Mouse (Mus musculus) kidney, postnatal 0 days (tissue): Measurements from ENCODE around the gene Pip4k2a. TPM values are rescaled to one million over a fixed set of nuclear protein-coding genes. Genes with fewer than 3 reads are reported as not detected.

Experiments
- ATAC-seq: fragments of 200-750 bp; cut with Nextera tagmentation; replicated peaks from 2 replicates; pipeline ENCODE4 v1.8.0; 2017; ENCODE audit warnings: low read depth, moderate number of reproducible peaks, moderate TSS enrichment, moderate library complexity; ENCODE audit not compliant: low FRiP score
- DNase-seq: peaks from one replicate; pipeline ENCODE4 v3.0.0-alpha.2; 2016; ENCODE audit warnings: low spot score
- H3K27ac ChIP-seq: fragments of 300-500 bp; sonication (generic); 2 replicates; pipeline ENCODE4 v1.5.1; 2014; ENCODE audit warnings: mild to moderate bottlenecking
- H3K27me3 ChIP-seq: fragments of 300-500 bp; sonication (generic); 2 replicates; pipeline ENCODE4 v1.6.1; 2014; ENCODE audit warnings: low read length, mixed read lengths; ENCODE audit not compliant: insufficient read depth
- H3K36me3 ChIP-seq: fragments of 300-500 bp; sonication (generic); 2 replicates; pipeline ENCODE4 v1.6.1; 2014; ENCODE audit warnings: low read length, mixed read lengths; ENCODE audit not compliant: insufficient read depth
- H3K4me1 ChIP-seq: fragments of 300-500 bp; sonication (generic); replicated peaks from 2 replicates; pipeline ENCODE4 v1.6.1; 2014; ENCODE audit warnings: antibody characterized with exemption, low read length, mixed read lengths; ENCODE audit not compliant: insufficient read depth
- H3K4me2 ChIP-seq: fragments of 300-500 bp; sonication (generic); 2 replicates; pipeline ENCODE4 v1.6.1; 2014; ENCODE audit warnings: mild to moderate bottlenecking, low read length, moderate library complexity, mixed read lengths
- H3K4me3 ChIP-seq: fragments of 300-500 bp; sonication (generic); replicated peaks from 2 replicates; pipeline ENCODE4 v1.5.1; 2014; ENCODE audit warnings: low read depth, low read length
- H3K9ac ChIP-seq: fragments of 300-500 bp; sonication (generic); 2 replicates; pipeline ENCODE4 v1.6.1; 2014; ENCODE audit warnings: low read depth, low read length
- H3K9me3 ChIP-seq: fragments of 300-500 bp; sonication (generic); replicated peaks from 2 replicates; pipeline ENCODE4 v1.6.1; 2016; ENCODE audit warnings: low read length, inconsistent platforms, mixed read lengths
- CTCF ChIP-seq: IDR thresholded peaks from 2 replicates; pipeline ENCODE4 v1.5.1; 2016; ENCODE audit warnings: antibody characterized with exemption, low read depth, mild to moderate bottlenecking, moderate library complexity
- WGBS: fragments of 180-500 bp; shearing (Covaris S2); extraction: QIAGEN DNeasy Blood & Tissue Kit; methylation state at CpG from one replicate; pipeline ENCODE4 v1.1.7; 2014; 5-methylcytosine and 5-hydroxymethylcytosine counted together
- polyA plus RNA-seq: library from polyadenylated mRNA; unstranded; fragments of >200 nt; fragmentation: Nextera tagmentation; extraction: Ambion mirVana; gene quantifications from 2 replicates; pipeline ENCODE4 v1.2.1, GENCODE M21; 2015

Gene Pip4k2a
- polyA plus RNA-seq, 1 experiment from 2014 or later: 8.7 TPM

- peaks cover 33% of the 10 kb centered on the region for H3K4me1 ChIP-seq
Observed at GRCm38 (mm10) chr2:18915372-18916041, 82.4 kb downstream of the Pip4k2a start.

GRCm38 (mm10) chr2:18914750-18915149 lies 83.2 kb downstream of the Pip4k2a start:
- WGBS: 56% methylated on average over 2 of the region's 2 CpGs
- no peak for DNase-seq
- Histone ChIP-seq H3K4me3 (no peak overlapping the region), H3K4me1 (peaks cover 31% of the 10 kb centered on the region), H3K27me3 (no peaks in the 10 kb centered on the region), H3K9ac (no peak overlapping the region), H3K9me3 (no peaks in the 10 kb centered on the region), H3K27ac (no peak overlapping the region), H3K36me3 (no peaks in the 10 kb centered on the region), H3K4me2 (no peak overlapping the region)
- TF ChIP-seq CTCF: no peak
- ATAC-seq: no peak

More at GRCm38 (mm10) chr2:18915372-18916041, 82.4 kb downstream of the Pip4k2a start:
- Histone ChIP-seq H3K4me2 (no peak overlapping the region), H3K4me3 (no peak overlapping the region), H3K27ac (peak overlapping the region; percentile 8; the same call in 1 of the 2 replicates), H3K27me3 (no peaks in the 10 kb centered on the region), H3K9me3 (no peaks in the 10 kb centered on the region), H3K9ac (no peak overlapping the region), H3K36me3 (no peaks in the 10 kb centered on the region)
- ATAC-seq (no peak), DNase-seq (peak; percentile 62)
- TF ChIP-seq CTCF: no peak
- WGBS: 60% methylated on average over 9 of the region's 9 CpGs

GRCm38 (mm10) chr2:18913642-18914041 lies 84.3 kb downstream of the Pip4k2a start:
- ATAC-seq: no peak
- H3K9ac ChIP-seq: no peak overlapping the region
- H3K9me3 ChIP-seq: no peaks in the 10 kb centered on the region
- DNase-seq: no peak
- no peaks in the 10 kb centered on the region for H3K27me3 ChIP-seq
- WGBS: 80% methylated on average over 3 of the region's 3 CpGs
- no peak overlapping the region for H3K27ac ChIP-seq
- H3K4me1 ChIP-seq: peaks cover 22% of the 10 kb centered on the region
- H3K36me3 ChIP-seq: no peaks in the 10 kb centered on the region
- no peak overlapping the region for H3K4me2 ChIP-seq
- H3K4me3 ChIP-seq: no peak overlapping the region
- no peak for TF ChIP-seq CTCF

- Histone ChIP-seq H3K27me3 (no peaks in the 10 kb centered on the region), H3K9me3 (no peaks in the 10 kb centered on the region), H3K9ac (no peak overlapping the region), H3K4me2 (no peak overlapping the region), H3K4me3 (no peak overlapping the region), H3K4me1 (peaks cover 16% of the 10 kb centered on the region), H3K36me3 (no peaks in the 10 kb centered on the region), H3K27ac (no peak overlapping the region)
- 92% methylated on average over 6 of the region's 6 CpGs for WGBS
- DNase-seq: no peak
- no peak for ATAC-seq
- TF ChIP-seq CTCF: no peak
Observed at GRCm38 (mm10) chr2:18911251-18911934, 86.5 kb downstream of the Pip4k2a start.

GRCm38 (mm10) chr2:18910209-18910608 lies 87.7 kb downstream of the Pip4k2a start:
- H3K27ac ChIP-seq: no peak overlapping the region
- no peak for DNase-seq
- ATAC-seq: no peak
- H3K9ac ChIP-seq: no peak overlapping the region
- no peaks in the 10 kb centered on the region for H3K9me3 ChIP-seq
- peaks cover 9% of the 10 kb centered on the region; the same call in 1 of the 2 replicates for H3K4me1 ChIP-seq
- WGBS: 85% methylated on average over 6 of the region's 6 CpGs
- TF ChIP-seq CTCF: no peak
- H3K36me3 ChIP-seq: no peaks in the 10 kb centered on the region
- no peak overlapping the region for H3K4me3 ChIP-seq
- H3K4me2 ChIP-seq: no peak overlapping the region
- H3K27me3 ChIP-seq: no peaks in the 10 kb centered on the region

GRCm38 (mm10) chr2:18909713-18910112 lies 88.2 kb downstream of the Pip4k2a start:
- Histone ChIP-seq H3K27me3 (no peaks in the 10 kb centered on the region), H3K4me2 (no peak overlapping the region), H3K36me3 (peaks cover 2% of the 10 kb centered on the region; the same call in 1 of the 2 replicates), H3K4me3 (no peak overlapping the region), H3K9ac (no peak overlapping the region), H3K4me1 (peaks cover 9% of the 10 kb centered on the region; the same call in 1 of the 2 replicates), H3K27ac (no peak overlapping the region), H3K9me3 (no peaks in the 10 kb centered on the region)
- no peak for DNase-seq
- no peak for ATAC-seq
- WGBS: 68% methylated on average over 6 of the region's 6 CpGs
- TF ChIP-seq CTCF: no peak
